In the genomic region with DNA sequence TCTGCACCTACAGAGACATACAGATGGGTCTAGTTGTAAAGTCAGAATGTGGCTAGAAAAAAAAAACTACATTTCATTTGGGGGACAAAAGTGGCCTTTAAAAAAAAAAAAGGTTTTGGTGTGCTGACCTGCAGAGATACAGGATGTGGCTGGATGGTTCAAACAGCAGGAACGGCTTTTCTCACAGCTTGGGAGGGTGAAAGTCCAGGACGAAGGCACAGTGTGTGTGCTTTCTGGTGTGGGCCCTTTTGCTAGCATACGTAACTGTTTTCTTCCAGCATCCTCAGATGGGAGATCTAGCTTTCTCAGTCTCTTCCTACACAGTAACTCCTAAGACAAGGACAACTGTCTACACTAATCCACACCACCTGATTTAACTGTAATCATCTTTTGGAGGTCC, we compare ENCODE assay signal across 23 mouse cellular contexts. TPM values are rescaled to one million over a fixed set of nuclear protein-coding genes. Genes with fewer than 3 reads are reported as not detected.
A peak's percentile ranks its signal among the peaks of the same experiment; 100 is the strongest.
DNase-seq lines count a peak whose midpoint lies in the region; ATAC-seq and TF ChIP-seq lines count a peak whose summit lies in the region.
"Had no signal": no experiment of that assay in that cellular context is flagged by ENCODE, and none has a peak within 500 bp of the region (broad histone marks: within the 10 kb centered on the region; RNA-seq: fewer than 3 reads in every experiment).

No protein-coding gene starts in this region.

- H3K27ac ChIP-seq in kidney, adult 2 months (ENCODE audit: insufficient read depth, low read depth, low read length): no peak overlapping the region
- H3K27ac ChIP-seq in kidney, embryonic 14.5 days (ENCODE audit: low read depth, low read length): no peak overlapping the region
- no peak overlapping the region for H3K27ac ChIP-seq in kidney, embryonic 16.5 days (ENCODE audit: low read length)
- peak overlapping the region; percentile 96 for H3K27ac ChIP-seq in macrophage
- H3K27ac ChIP-seq: forebrain, embryonic 10.5 days; forebrain, embryonic 13.5 days; heart, adult 2 months; heart, embryonic 10.5 days; heart, embryonic 13.5 days; hindbrain, embryonic 14.5 days; hindbrain, postnatal 0 days had no signal

- no peak for ATAC-seq in kidney, embryonic 14.5 days (ENCODE audit: low FRiP score, low TSS enrichment)
- no peak for ATAC-seq in kidney, embryonic 16.5 days (ENCODE audit: low FRiP score, low TSS enrichment)
- no peak for ATAC-seq in granulocyte monocyte progenitor cell, adult 5-6 weeks (replicated peaks; ENCODE audit: poor library complexity, severe bottlenecking)
- ATAC-seq: CD4-positive, CD25-positive, alpha-beta regulatory T cell, adult 4 months; forebrain, embryonic 13.5 days; forebrain, embryonic 16.5 days; hindbrain, postnatal 0 days had no signal

- peak; percentile 75 for DNase-seq in kidney, adult 2 months
- peak; percentile 40 to 67 for DNase-seq in kidney, postnatal 25 days
- DNase-seq: adrenal gland, adult 2 months; adrenal gland, postnatal 25 days; cerebellum, adult 18-20 months; cerebellum, adult 9-10 months; cerebellum, postnatal 14 days; gastrocnemius, postnatal 25 days; heart, adult 2 months; heart, postnatal 14 days; heart, postnatal 4 days had no signal

- no peak overlapping the region for H3K9ac ChIP-seq in kidney, embryonic 14.5 days (ENCODE audit: low read depth, low read length)
- no peak overlapping the region for H3K9ac ChIP-seq in kidney, embryonic 16.5 days (replicated peaks; ENCODE audit: low read length)
- H3K9ac ChIP-seq: forebrain, embryonic 13.5 days; heart, embryonic 13.5 days; hindbrain, embryonic 14.5 days had no signal

- H3K27me3 ChIP-seq in kidney, adult 2 months (replicated peaks; ENCODE audit: control insufficient read depth, insufficient read depth, low read length): no peaks in the 10 kb centered on the region
- no peaks in the 10 kb centered on the region for H3K27me3 ChIP-seq in kidney, embryonic 14.5 days (ENCODE audit: control insufficient read depth, insufficient read depth, low read length)
- H3K27me3 ChIP-seq in kidney, embryonic 16.5 days (ENCODE audit: insufficient read depth, low read length): no peaks in the 10 kb centered on the region
- H3K27me3 ChIP-seq: forebrain, embryonic 13.5 days; heart, embryonic 13.5 days had no signal

- no peak for TF ChIP-seq CTCF in kidney, adult 2 months (conservative IDR thresholded peaks at IDR 0.05; ENCODE audit: insufficient read depth, insufficient read length, low read depth, low read length)

- peaks cover 5% of the 10 kb centered on the region for H3K79me2 ChIP-seq in macrophage (ENCODE audit: inconsistent target)

- H3K4me1 ChIP-seq in kidney, adult 2 months (ENCODE audit: control insufficient read depth, insufficient read depth, low read length): peaks cover 3% of the 10 kb centered on the region; the same call in 1 of the 2 replicates
- no peaks in the 10 kb centered on the region for H3K4me1 ChIP-seq in kidney, embryonic 14.5 days (ENCODE audit: control insufficient read depth, insufficient read depth, low read length)
- H3K4me1 ChIP-seq in kidney, embryonic 16.5 days (ENCODE audit: insufficient read depth, low read length): no peaks in the 10 kb centered on the region

- WGBS in kidney, adult 2 months: 55% methylated on average over 3 of the region's 3 CpGs
- WGBS in kidney, embryonic 14.5 days: 87% methylated on average over 3 of the region's 3 CpGs
- WGBS in kidney, embryonic 16.5 days: 73% methylated on average over 3 of the region's 3 CpGs
- WGBS in macrophage (ENCODE audit: missing documents): 76% methylated on average over 3 of the region's 3 CpGs

- H3K9me3 ChIP-seq in kidney, embryonic 14.5 days (ENCODE audit: control insufficient read depth, low read length): no peaks in the 10 kb centered on the region
- no peaks in the 10 kb centered on the region for H3K9me3 ChIP-seq in kidney, embryonic 16.5 days (ENCODE audit: low read length)
- H3K9me3 ChIP-seq: forebrain, embryonic 10.5 days; forebrain, embryonic 13.5 days; heart, embryonic 10.5 days; heart, embryonic 13.5 days had no signal

- TF ChIP-seq POLR2A in kidney, adult 2 months (IDR thresholded peaks at IDR 0.05; ENCODE audit: low read depth, low read length): no peak

- H3K4me3 ChIP-seq in kidney, adult 2 months (ENCODE audit: insufficient read depth, low read depth, low read length): no peak overlapping the region
- H3K4me3 ChIP-seq in kidney, embryonic 14.5 days (ENCODE audit: low read length): no peak overlapping the region
- no peak overlapping the region for H3K4me3 ChIP-seq in kidney, embryonic 16.5 days (ENCODE audit: low read length)
- no peak overlapping the region for H3K4me3 ChIP-seq in macrophage (ENCODE audit: inconsistent target)
- H3K4me3 ChIP-seq: forebrain, embryonic 10.5 days; forebrain, embryonic 13.5 days; heart, adult 2 months; heart, embryonic 10.5 days; heart, embryonic 13.5 days had no signal

- H3K36me3 ChIP-seq in kidney, adult 2 months (ENCODE audit: control insufficient read depth, insufficient read depth, low read length): no peaks in the 10 kb centered on the region
- H3K36me3 ChIP-seq in kidney, embryonic 14.5 days (ENCODE audit: control insufficient read depth, insufficient read depth, low read length): no peaks in the 10 kb centered on the region
- no peaks in the 10 kb centered on the region for H3K36me3 ChIP-seq in kidney, embryonic 16.5 days (ENCODE audit: insufficient read depth, low read length)
- H3K36me3 ChIP-seq in macrophage (ENCODE audit: inconsistent target): no peaks in the 10 kb centered on the region
- H3K36me3 ChIP-seq: forebrain, embryonic 10.5 days; heart, embryonic 10.5 days; heart, embryonic 13.5 days had no signal

- no peak overlapping the region for H3K4me2 ChIP-seq in kidney, embryonic 14.5 days (replicated peaks; ENCODE audit: low read depth, low read length)
- H3K4me2 ChIP-seq in kidney, embryonic 16.5 days (replicated peaks; ENCODE audit: low read depth, low read length): no peak overlapping the region
- H3K4me2 ChIP-seq: forebrain, embryonic 13.5 days; heart, embryonic 13.5 days; hindbrain, embryonic 14.5 days had no signal

RNA-seq across cellular contexts. Expression of a gene that starts 4.1 kb away (rescaled TPM):
- polyA plus RNA-seq in kidney, adult 2 months (2012; rRNA removed): 14.1 and 14.7 TPM in 2 replicates
- 12.0 and 18.9 TPM in 2 replicates for polyA plus RNA-seq in kidney, embryonic 14.5 days (2014; fragmentation: Nextera tagmentation; extraction: Ambion mirVana)
- 15.3 and 15.8 TPM in 2 replicates for polyA plus RNA-seq in kidney, embryonic 16.5 days (2015; fragmentation: Nextera tagmentation; extraction: Ambion mirVana)
- total RNA-seq in macrophage (2018; cell fraction: chromatin; rRNA removed): 100 to 1,000 TPM in 6 of 26 experiments, 10 to 100 TPM in 20; 19.8 to 154 (median 51.0) TPM
- 100 to 1,000 TPM in 3 of 26 experiments, 10 to 100 TPM in 23; 21.4 to 113 (median 53.4) TPM for total RNA-seq in macrophage (2018; cell fraction: cytosol; rRNA removed)
- 100 to 1,000 TPM in 4 of 26 experiments, 10 to 100 TPM in 22; 34.6 to 144 (median 55.3) TPM for total RNA-seq in macrophage (2018; cell fraction: nucleus; rRNA removed)
- 41.2 to 73.0 TPM (median 51.8 TPM) in 3 replicates for polyA plus RNA-seq in macrophage (2018)
- total RNA-seq in granulocyte monocyte progenitor cell, adult 5-6 weeks (2014; fragmentation: Nextera tagmentation): 8.0 and 12.8 TPM in 2 replicates
- 16.7 and 22.3 TPM in 2 replicates for total RNA-seq in granulocyte monocyte progenitor cell, adult 5-6 weeks (2017)
